Mouse (Mus musculus) lung, postnatal 10 days (tissue): ENCODE results near the gene Impdh2.

Source experiments
- DNase-seq: peaks from one replicate; pipeline ENCODE4 v3.0.0; 2021

Impdh2 gene

DNA sequence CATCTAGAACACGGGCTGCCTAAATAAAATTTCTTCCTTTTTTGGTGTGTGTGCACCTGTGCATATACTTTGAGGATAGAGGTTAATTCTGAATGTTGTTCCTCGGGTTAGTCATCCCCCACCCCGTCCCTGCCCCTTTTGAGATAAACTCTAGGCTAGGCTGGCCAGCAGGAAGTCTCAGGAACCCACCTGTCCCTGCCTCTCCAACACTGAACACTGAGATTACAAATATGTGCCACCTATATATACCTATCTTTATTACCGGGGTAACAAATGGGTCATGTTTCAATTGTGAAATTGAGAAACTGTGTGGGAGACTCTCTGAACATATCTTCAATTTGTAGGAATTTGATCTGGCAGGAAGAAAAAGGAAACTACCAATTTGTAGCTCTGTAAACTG is 48.8 kb downstream of the Impdh2 start:
- no peak for DNase-seq

DNA sequence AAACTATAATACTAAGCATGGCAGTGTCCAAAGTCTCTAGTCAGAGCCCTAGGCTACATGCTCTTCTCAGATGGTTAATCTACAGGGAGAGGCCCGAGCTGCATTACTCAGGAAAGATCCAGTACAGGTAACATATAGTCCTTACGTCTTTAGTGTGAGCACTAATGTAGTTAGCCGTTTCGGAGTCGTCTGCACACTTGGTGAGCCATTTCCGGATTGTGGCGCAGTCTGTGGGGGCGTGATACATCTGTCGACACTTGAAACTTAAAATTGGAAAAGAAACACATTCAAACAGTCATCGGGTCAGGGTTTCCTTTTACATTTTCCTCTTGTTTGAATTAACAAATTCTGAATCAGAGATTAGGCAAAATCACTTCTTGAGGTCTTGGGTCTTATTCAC is 51.4 kb downstream of the Impdh2 start:
- DNase-seq: no peak
